Mouse (Mus musculus): ENCODE measurements at regions not wholly inside any gene's neighbourhood (a gene's known extent, or its start where the extent isn't known, plus 50 kb on each side); places are given as distances from the start of the nearest gene placed in this dataset.

GRCm38 (mm10) chr16:30672776-30673550 lies 73.4 kb downstream of the Fam43a start:
- Histone ChIP-seq H3K27me3 (replicated peaks) (no peaks in the 10 kb centered on the region), H3K9me3 (no peaks in the 10 kb centered on the region), H3K4me1 (no peaks in the 10 kb centered on the region), H3K4me2 (replicated peaks) (no peak overlapping the region), H3K9ac (no peak overlapping the region), H3K27ac (no peak overlapping the region), H3K36me3 (no peaks in the 10 kb centered on the region), H3K4me3 (no peak overlapping the region)
- ATAC-seq (ENCODE audit: low FRiP score, low read depth): no peak
- 73% methylated on average over 15 of the region's 15 CpGs for WGBS

DNA sequence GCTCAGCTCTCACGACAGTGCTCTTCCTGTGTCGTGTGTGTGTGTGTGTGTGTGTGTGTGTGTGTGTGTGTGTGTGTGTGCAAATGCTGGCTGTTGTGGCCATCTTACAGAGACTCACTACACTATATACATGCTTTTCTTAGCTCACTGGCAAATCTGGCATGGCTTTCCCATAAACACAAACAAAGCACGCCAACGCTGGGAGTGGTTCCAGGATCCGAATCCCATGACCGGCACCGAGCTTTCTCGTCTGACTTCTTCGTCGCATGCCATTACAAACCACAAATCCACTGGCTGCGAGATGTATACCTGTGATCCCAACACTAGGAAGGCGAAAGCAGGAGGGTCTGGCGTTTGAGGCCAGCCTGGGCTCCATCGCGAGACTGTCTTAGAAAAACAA lies 74.1 kb downstream of the Fam43a start:
- ATAC-seq (ENCODE audit: low FRiP score, low read depth): no peak
- Histone ChIP-seq H3K9ac (no peak overlapping the region), H3K36me3 (no peaks in the 10 kb centered on the region), H3K4me1 (no peaks in the 10 kb centered on the region), H3K27ac (no peak overlapping the region), H3K9me3 (no peaks in the 10 kb centered on the region), H3K4me3 (no peak overlapping the region), H3K4me2 (replicated peaks) (no peak overlapping the region), H3K27me3 (replicated peaks) (no peaks in the 10 kb centered on the region)
- 87% methylated on average over 15 of the region's 15 CpGs for WGBS

DNA sequence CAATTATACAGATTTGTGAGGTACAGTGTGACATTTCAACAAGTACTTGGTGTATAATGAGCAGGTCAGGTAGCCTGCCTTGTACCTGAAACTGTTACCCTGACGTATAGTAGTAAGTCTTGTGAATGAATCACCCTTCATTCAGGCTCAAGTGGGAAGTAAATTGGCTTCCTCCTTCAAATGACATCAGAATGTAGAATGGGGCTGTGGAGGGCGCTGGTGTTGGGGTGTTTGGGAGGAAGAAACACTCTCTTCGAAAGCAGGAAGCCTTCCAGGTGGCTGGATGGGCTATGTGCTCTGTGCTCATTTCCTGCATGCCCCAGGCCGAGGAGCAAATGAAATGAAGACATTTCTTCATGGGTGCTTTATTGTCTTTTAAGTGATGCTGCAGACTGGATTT lies 76.3 kb downstream of the Fam43a start:
- H3K27me3 ChIP-seq (replicated peaks): no peaks in the 10 kb centered on the region
- H3K9ac ChIP-seq: no peak overlapping the region
- H3K4me1 ChIP-seq: no peaks in the 10 kb centered on the region
- no peak for ATAC-seq (ENCODE audit: low FRiP score, low read depth)
- no peaks in the 10 kb centered on the region for H3K9me3 ChIP-seq
- 79% methylated on average over 4 of the region's 4 CpGs for WGBS
- no peak overlapping the region for H3K4me2 ChIP-seq (replicated peaks)
- no peak overlapping the region for H3K27ac ChIP-seq
- no peaks in the 10 kb centered on the region for H3K36me3 ChIP-seq
- no peak overlapping the region for H3K4me3 ChIP-seq

- H3K4me3 ChIP-seq: no peak overlapping the region
- no peaks in the 10 kb centered on the region for H3K27me3 ChIP-seq (replicated peaks)
- no peaks in the 10 kb centered on the region for H3K36me3 ChIP-seq
- no peaks in the 10 kb centered on the region for H3K4me1 ChIP-seq
- no peak overlapping the region for H3K9ac ChIP-seq
- ATAC-seq (ENCODE audit: low FRiP score, low read depth): no peak
- H3K27ac ChIP-seq: no peak overlapping the region
- H3K9me3 ChIP-seq: no peaks in the 10 kb centered on the region
- WGBS: 94% methylated on average over 4 of the region's 4 CpGs
- no peak overlapping the region for H3K4me2 ChIP-seq (replicated peaks)
Observed at GRCm38 (mm10) chr16:30677016-30677415, 77.5 kb downstream of the Fam43a start.

- no peak for ATAC-seq (ENCODE audit: low FRiP score, low read depth)
- Histone ChIP-seq H3K36me3 (no peaks in the 10 kb centered on the region), H3K27ac (no peak overlapping the region), H3K9ac (no peak overlapping the region), H3K4me2 (replicated peaks) (no peak overlapping the region), H3K27me3 (replicated peaks) (no peaks in the 10 kb centered on the region), H3K4me3 (no peak overlapping the region), H3K4me1 (no peaks in the 10 kb centered on the region), H3K9me3 (no peaks in the 10 kb centered on the region)
- 81% methylated on average over 7 of the region's 7 CpGs for WGBS
Observed at GRCm38 (mm10) chr16:30677896-30678707, 78.6 kb downstream of the Fam43a start.

- no peak for ATAC-seq (ENCODE audit: low FRiP score, low read depth)
- H3K36me3 ChIP-seq: no peaks in the 10 kb centered on the region
- no peak overlapping the region for H3K4me3 ChIP-seq
- no peaks in the 10 kb centered on the region for H3K4me1 ChIP-seq
- no peaks in the 10 kb centered on the region for H3K9me3 ChIP-seq
- H3K27ac ChIP-seq: no peak overlapping the region
- WGBS: 85% methylated on average over 9 of the region's 9 CpGs
- H3K27me3 ChIP-seq (replicated peaks): no peaks in the 10 kb centered on the region
- no peak overlapping the region for H3K4me2 ChIP-seq (replicated peaks)
- H3K9ac ChIP-seq: no peak overlapping the region
Observed at GRCm38 (mm10) chr16:30678708-30679492, 79.4 kb downstream of the Fam43a start.

DNA sequence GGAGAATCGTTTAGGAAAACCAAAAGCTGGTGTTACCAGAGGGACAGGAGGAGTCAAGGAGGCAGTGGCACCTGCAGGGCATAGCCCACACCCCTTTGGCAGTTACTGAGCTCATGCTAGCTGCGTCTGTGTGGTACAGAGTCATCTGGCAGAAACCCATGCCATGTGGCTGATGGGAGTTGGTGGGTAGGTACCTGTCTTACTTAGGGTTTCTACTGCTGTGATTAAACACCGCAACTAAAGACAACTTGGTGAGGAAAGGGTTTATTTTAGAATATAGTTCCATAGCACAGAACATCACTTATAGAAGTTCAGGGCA lies 79.9 kb downstream of the Fam43a start:
- no peak overlapping the region for H3K27ac ChIP-seq
- no peak overlapping the region for H3K4me3 ChIP-seq
- ATAC-seq (ENCODE audit: low FRiP score, low read depth): no peak
- H3K36me3 ChIP-seq: no peaks in the 10 kb centered on the region
- no peaks in the 10 kb centered on the region for H3K4me1 ChIP-seq
- H3K9me3 ChIP-seq: no peaks in the 10 kb centered on the region
- no peak overlapping the region for H3K4me2 ChIP-seq (replicated peaks)
- no peaks in the 10 kb centered on the region for H3K27me3 ChIP-seq (replicated peaks)
- H3K9ac ChIP-seq: no peak overlapping the region
- WGBS: 83% methylated on average over 3 of the region's 3 CpGs

DNA sequence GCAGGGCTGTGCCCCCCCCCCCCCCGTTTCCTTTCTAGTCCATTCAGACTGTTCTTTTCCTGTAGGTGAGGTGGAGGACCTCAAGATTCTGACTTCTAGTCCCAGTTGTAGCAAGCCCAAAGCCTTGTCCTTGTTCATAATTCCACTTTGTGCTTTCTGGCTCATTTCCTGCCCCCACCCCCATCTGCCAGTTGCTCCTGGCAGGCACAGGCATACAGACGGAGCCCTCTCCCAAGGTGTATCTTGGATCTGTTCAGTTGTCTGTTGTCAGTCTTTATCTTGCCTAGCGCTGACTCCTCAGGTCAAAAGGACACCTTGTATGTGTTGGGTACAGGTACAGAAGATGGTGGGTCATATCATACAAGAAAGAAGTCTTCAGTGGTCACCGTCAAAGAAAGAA lies 81.9 kb downstream of the Fam43a start:
- H3K9me3 ChIP-seq: no peaks in the 10 kb centered on the region
- no peaks in the 10 kb centered on the region for H3K36me3 ChIP-seq
- WGBS: 81% methylated on average over 4 of the region's 4 CpGs
- H3K27me3 ChIP-seq (replicated peaks): no peaks in the 10 kb centered on the region
- no peak overlapping the region for H3K9ac ChIP-seq
- no peak for ATAC-seq (ENCODE audit: low FRiP score, low read depth)
- no peak overlapping the region for H3K4me3 ChIP-seq
- H3K4me2 ChIP-seq (replicated peaks): no peak overlapping the region
- H3K27ac ChIP-seq: no peak overlapping the region
- no peaks in the 10 kb centered on the region for H3K4me1 ChIP-seq

GRCm38 (mm10) chr16:30683986-30684385 lies 84.5 kb downstream of the Fam43a start:
- Histone ChIP-seq H3K4me3 (no peak overlapping the region), H3K27ac (no peak overlapping the region), H3K4me2 (replicated peaks) (no peak overlapping the region), H3K9me3 (no peaks in the 10 kb centered on the region), H3K9ac (no peak overlapping the region), H3K36me3 (no peaks in the 10 kb centered on the region), H3K27me3 (replicated peaks) (no peaks in the 10 kb centered on the region), H3K4me1 (no peaks in the 10 kb centered on the region)
- 98% methylated on average over 3 of the region's 3 CpGs for WGBS
- no peak for ATAC-seq (ENCODE audit: low FRiP score, low read depth)

GRCm38 (mm10) chr16:30686536-30686935 lies 87.0 kb downstream of the Fam43a start:
- Histone ChIP-seq H3K27ac (no peak overlapping the region), H3K4me2 (replicated peaks) (no peak overlapping the region), H3K4me1 (no peaks in the 10 kb centered on the region), H3K9ac (no peak overlapping the region), H3K36me3 (no peaks in the 10 kb centered on the region), H3K27me3 (replicated peaks) (no peaks in the 10 kb centered on the region), H3K4me3 (no peak overlapping the region), H3K9me3 (no peaks in the 10 kb centered on the region)
- 74% methylated on average over 6 of the region's 6 CpGs for whole genome bisulfite sequencing
- no peak for ATAC-seq (ENCODE audit: low FRiP score, low read depth)

DNA sequence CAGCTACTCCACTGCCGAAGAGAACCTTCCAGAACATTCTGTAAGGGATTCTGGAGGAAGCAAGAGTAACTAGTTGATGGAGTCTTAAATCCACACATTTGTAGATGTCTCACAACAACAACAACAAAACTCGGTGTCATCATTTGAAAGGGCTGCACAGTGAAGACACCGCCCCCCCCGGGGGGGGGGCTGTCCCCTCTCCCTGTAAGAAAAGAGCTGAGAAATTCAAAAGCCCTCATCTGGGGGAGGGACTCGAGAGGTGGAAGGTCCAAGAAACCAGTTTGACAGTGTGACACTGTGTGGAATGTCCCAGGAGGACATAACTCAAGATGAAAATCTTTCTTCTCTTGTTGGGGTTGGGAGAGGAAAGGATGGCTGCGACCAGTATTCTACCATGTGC lies 87.7 kb downstream of the Fam43a start:
- no peak overlapping the region for H3K4me3 ChIP-seq
- no peaks in the 10 kb centered on the region for H3K27me3 ChIP-seq (replicated peaks)
- H3K9me3 ChIP-seq: no peaks in the 10 kb centered on the region
- ATAC-seq (ENCODE audit: low FRiP score, low read depth): no peak
- H3K4me1 ChIP-seq: no peaks in the 10 kb centered on the region
- H3K4me2 ChIP-seq (replicated peaks): no peak overlapping the region
- H3K27ac ChIP-seq: no peak overlapping the region
- H3K36me3 ChIP-seq: no peaks in the 10 kb centered on the region
- H3K9ac ChIP-seq: no peak overlapping the region
- 85% methylated on average over 6 of the region's 6 CpGs for WGBS

DNA sequence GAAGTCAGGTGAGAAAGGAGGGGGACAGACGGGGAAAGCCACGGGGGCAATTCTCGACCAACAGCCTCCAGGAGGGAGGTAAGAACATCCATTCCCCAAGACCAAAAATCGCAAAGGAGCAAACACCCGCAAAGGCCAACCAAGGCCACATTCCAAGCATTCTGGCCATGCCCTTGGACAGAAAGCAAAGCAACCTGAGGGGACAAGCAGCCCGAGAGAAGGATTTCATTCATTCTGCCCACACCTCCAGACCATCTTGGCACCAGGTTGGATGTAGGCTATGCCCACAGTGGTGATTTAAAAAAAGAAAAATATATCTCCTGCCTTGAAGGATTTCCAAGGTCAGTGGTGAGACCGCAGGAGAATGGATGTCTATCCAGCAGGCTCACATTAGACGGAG lies 88.2 kb downstream of the Fam43a start:
- Histone ChIP-seq H3K9ac (no peak overlapping the region), H3K27me3 (replicated peaks) (no peaks in the 10 kb centered on the region), H3K4me2 (replicated peaks) (no peak overlapping the region), H3K9me3 (no peaks in the 10 kb centered on the region), H3K27ac (no peak overlapping the region), H3K4me3 (no peak overlapping the region), H3K4me1 (no peaks in the 10 kb centered on the region), H3K36me3 (no peaks in the 10 kb centered on the region)
- ATAC-seq (ENCODE audit: low FRiP score, low read depth): no peak
- 88% methylated on average over 8 of the region's 8 CpGs for WGBS

Data from neural tube, embryonic 12.5 days (tissue).